Comparison of ENCODE assay signal across 29 mouse cellular contexts in genomic region chr16:15260069-15260468, GRCm38 (mm10). TPM values are rescaled to one million over a fixed set of nuclear protein-coding genes. Genes with fewer than 3 reads are reported as not detected.
DNase-seq lines count a peak whose midpoint lies in the region; ATAC-seq and TF ChIP-seq lines count a peak whose summit lies in the region.
"Had no signal": no experiment of that assay in that cellular context is flagged by ENCODE, and none has a peak within 500 bp of the region (broad histone marks: within the 10 kb centered on the region; RNA-seq: fewer than 3 reads in every experiment).

No protein-coding gene starts in this region.

- H3K4me3 ChIP-seq in heart, postnatal 0 days (ENCODE audit: low read depth, low read length) = no peak overlapping the region
- no peak overlapping the region for H3K4me3 ChIP-seq in heart, embryonic 12.5 days
- H3K4me3 ChIP-seq in kidney, embryonic 16.5 days (ENCODE audit: low read length) = no peak overlapping the region
- no peak overlapping the region for H3K4me3 ChIP-seq in stomach, embryonic 16.5 days (replicated peaks; ENCODE audit: low read length)
- H3K4me3 ChIP-seq in liver, embryonic 11.5 days (ENCODE audit: low read depth, low read length) = no peak overlapping the region
- H3K4me3 ChIP-seq: forebrain, embryonic 10.5 days; heart, embryonic 13.5 days; hindbrain, embryonic 13.5 days; liver, embryonic 12.5 days; midbrain, embryonic 10.5 days had no signal

- no peak overlapping the region for H3K9ac ChIP-seq in heart, postnatal 0 days (replicated peaks; ENCODE audit: low read depth, low read length)
- H3K9ac ChIP-seq in heart, embryonic 12.5 days = no peak overlapping the region
- H3K9ac ChIP-seq in kidney, embryonic 16.5 days (replicated peaks; ENCODE audit: low read length) = no peak overlapping the region
- no peak overlapping the region for H3K9ac ChIP-seq in stomach, embryonic 16.5 days (ENCODE audit: low read length)
- no peak overlapping the region for H3K9ac ChIP-seq in liver, embryonic 11.5 days (ENCODE audit: low read depth, low read length)
- H3K9ac ChIP-seq: forebrain, postnatal 0 days; heart, embryonic 13.5 days; hindbrain, embryonic 13.5 days; liver, embryonic 12.5 days had no signal

- H3K36me3 ChIP-seq in heart, postnatal 0 days (replicated peaks; ENCODE audit: control insufficient read depth, insufficient read depth, low read length) = no peaks in the 10 kb centered on the region
- H3K36me3 ChIP-seq in heart, embryonic 12.5 days = no peaks in the 10 kb centered on the region
- H3K36me3 ChIP-seq in kidney, embryonic 16.5 days (ENCODE audit: insufficient read depth, low read length) = no peaks in the 10 kb centered on the region
- H3K36me3 ChIP-seq in stomach, embryonic 16.5 days (ENCODE audit: control insufficient read depth, insufficient read depth, low read length) = no peaks in the 10 kb centered on the region
- H3K36me3 ChIP-seq in liver, embryonic 11.5 days (ENCODE audit: control insufficient read depth, insufficient read depth, low read length) = no peaks in the 10 kb centered on the region
- H3K36me3 ChIP-seq: forebrain, embryonic 10.5 days; heart, embryonic 13.5 days; hindbrain, embryonic 13.5 days; liver, embryonic 12.5 days; midbrain, embryonic 10.5 days had no signal

- peak; percentile 14 for DNase-seq in heart, postnatal 0 days (ENCODE audit: low spot score)
- no peak for DNase-seq in kidney, adult 9 months
- peak; percentile 16 for DNase-seq in lung, postnatal 10 days
- DNase-seq in lung, postnatal 36 days = no peak
- DNase-seq in liver, embryonic 11.5 days (ENCODE audit: low spot score) = no peak
- DNase-seq: adrenal gland, postnatal 36 days; B cell, adult 2 months; cerebellum, adult 11-12 months; cerebellum, postnatal 14 days; forebrain, postnatal 0 days; gastrocnemius, postnatal 36 days; right cerebral cortex, postnatal 14 days; spleen, adult 18-20 months; thymus, postnatal 14 days had no signal

- H3K4me1 ChIP-seq in heart, postnatal 0 days (ENCODE audit: control insufficient read depth, insufficient read depth) = no peaks in the 10 kb centered on the region
- no peaks in the 10 kb centered on the region for H3K4me1 ChIP-seq in heart, embryonic 12.5 days (replicated peaks)
- peaks cover 12% of the 10 kb centered on the region for H3K4me1 ChIP-seq in kidney, embryonic 16.5 days (ENCODE audit: insufficient read depth, low read length)
- H3K4me1 ChIP-seq in stomach, embryonic 16.5 days (ENCODE audit: control insufficient read depth, insufficient read depth, low read length) = peaks cover 2% of the 10 kb centered on the region; the same call in 1 of the 2 replicates
- no peaks in the 10 kb centered on the region for H3K4me1 ChIP-seq in liver, embryonic 11.5 days (replicated peaks; ENCODE audit: control insufficient read depth, insufficient read depth, low read length)
- H3K4me1 ChIP-seq: forebrain, embryonic 10.5 days; hindbrain, embryonic 13.5 days; liver, embryonic 12.5 days; midbrain, embryonic 10.5 days had no signal

- no peaks in the 10 kb centered on the region for H3K9me3 ChIP-seq in heart, postnatal 0 days (replicated peaks; ENCODE audit: control insufficient read depth, low read length)
- H3K9me3 ChIP-seq in heart, embryonic 12.5 days (replicated peaks) = no peaks in the 10 kb centered on the region
- no peaks in the 10 kb centered on the region for H3K9me3 ChIP-seq in kidney, embryonic 16.5 days (ENCODE audit: low read length)
- no peaks in the 10 kb centered on the region for H3K9me3 ChIP-seq in stomach, embryonic 16.5 days (replicated peaks; ENCODE audit: control insufficient read depth, low read length)
- no peaks in the 10 kb centered on the region for H3K9me3 ChIP-seq in liver, embryonic 11.5 days (ENCODE audit: control insufficient read depth, low read length)
- H3K9me3 ChIP-seq: forebrain, embryonic 10.5 days; heart, embryonic 13.5 days; hindbrain, embryonic 13.5 days; liver, embryonic 12.5 days had no signal

- H3K4me2 ChIP-seq in heart, postnatal 0 days (ENCODE audit: low read depth, low read length) = no peak overlapping the region
- H3K4me2 ChIP-seq in heart, embryonic 12.5 days = no peak overlapping the region
- H3K4me2 ChIP-seq in kidney, embryonic 16.5 days (replicated peaks; ENCODE audit: low read depth, low read length) = no peak overlapping the region
- no peak overlapping the region for H3K4me2 ChIP-seq in stomach, embryonic 16.5 days (ENCODE audit: low read depth, low read length)
- H3K4me2 ChIP-seq in liver, embryonic 11.5 days = no peak overlapping the region
- H3K4me2 ChIP-seq: heart, embryonic 13.5 days; hindbrain, embryonic 13.5 days; liver, embryonic 12.5 days had no signal

- WGBS in heart, postnatal 0 days = 54% methylated on average over 4 of the region's 4 CpGs
- WGBS in heart, embryonic 12.5 days = 67% methylated on average over 4 of the region's 4 CpGs
- 38% methylated on average over 4 of the region's 4 CpGs for WGBS in kidney, embryonic 16.5 days
- WGBS in stomach, embryonic 16.5 days = 47% methylated on average over 4 of the region's 4 CpGs
- 72% methylated on average over 4 of the region's 4 CpGs for WGBS in liver, embryonic 11.5 days

- TF ChIP-seq EP300 in heart, postnatal 0 days (IDR thresholded peaks at IDR 0.05; ENCODE audit: low read depth) = no peak

- no peaks in the 10 kb centered on the region for H3K27me3 ChIP-seq in heart, postnatal 0 days (ENCODE audit: control insufficient read depth, insufficient read depth, low read length)
- no peaks in the 10 kb centered on the region for H3K27me3 ChIP-seq in heart, embryonic 12.5 days (replicated peaks)
- no peaks in the 10 kb centered on the region for H3K27me3 ChIP-seq in kidney, embryonic 16.5 days (ENCODE audit: insufficient read depth, low read length)
- H3K27me3 ChIP-seq in stomach, embryonic 16.5 days (ENCODE audit: control insufficient read depth, insufficient read depth, low read length) = no peaks in the 10 kb centered on the region
- no peaks in the 10 kb centered on the region for H3K27me3 ChIP-seq in liver, embryonic 11.5 days (replicated peaks; ENCODE audit: control insufficient read depth, insufficient read depth, low read length)
- H3K27me3 ChIP-seq: heart, embryonic 13.5 days; hindbrain, embryonic 13.5 days; liver, embryonic 12.5 days had no signal

- no peak overlapping the region for H3K27ac ChIP-seq in heart, postnatal 0 days (ENCODE audit: low read depth)
- H3K27ac ChIP-seq in heart, embryonic 12.5 days (ENCODE audit: poor library complexity, severe bottlenecking) = no peak overlapping the region
- peak overlapping the region; percentile 58 for H3K27ac ChIP-seq in kidney, embryonic 16.5 days (ENCODE audit: low read length)
- peak overlapping the region; percentile 48 for H3K27ac ChIP-seq in stomach, embryonic 16.5 days (ENCODE audit: low read length)
- H3K27ac ChIP-seq in liver, embryonic 11.5 days (ENCODE audit: low read depth, low read length) = no peak overlapping the region
- H3K27ac ChIP-seq: forebrain, embryonic 10.5 days; heart, embryonic 13.5 days; hindbrain, embryonic 13.5 days; liver, embryonic 12.5 days; macrophage; midbrain, embryonic 10.5 days had no signal

- no peak for TF ChIP-seq CTCF in heart, postnatal 0 days (IDR thresholded peaks at IDR 0.05; ENCODE audit: low read depth)

- ATAC-seq in heart, postnatal 0 days (ENCODE audit: insufficient read depth, low read depth) = no peak
- ATAC-seq in heart, embryonic 12.5 days (ENCODE audit: insufficient number of reproducible peaks, low FRiP score) = no peak
- ATAC-seq in kidney, embryonic 16.5 days (ENCODE audit: low FRiP score, low TSS enrichment) = 0 out of 2 replicates have a peak, but pooled peaks have one; percentile 16
- ATAC-seq in stomach, embryonic 16.5 days (ENCODE audit: insufficient read depth, low FRiP score) = no peak
- no peak for ATAC-seq in liver, embryonic 11.5 days (replicated peaks; ENCODE audit: low FRiP score)
- ATAC-seq: forebrain, postnatal 0 days; inflammation-experienced regulatory T-cells, adult 6 months; liver, embryonic 12.5 days had no signal

RNA-seq across cellular contexts. Expression of gene Gm21897, which starts 57.2 kb away (rescaled TPM):
- total RNA-seq in heart, postnatal 0 days (2014; rRNA removed; ENCODE audit: low replicate concordance) = not detected in 2 replicates
- not detected in 2 replicates for polyA plus RNA-seq in heart, postnatal 0 days (2015; fragmentation: Nextera tagmentation; extraction: Ambion mirVana)
- not detected in 2 replicates for polyA plus RNA-seq in heart, embryonic 12.5 days (2016; fragmentation: Nextera tagmentation; extraction: Ambion mirVana)
- not detected in 2 replicates for polyA plus RNA-seq in kidney, embryonic 16.5 days (2015; fragmentation: Nextera tagmentation; extraction: Ambion mirVana)
- polyA plus RNA-seq in stomach, embryonic 16.5 days (2015; fragmentation: Nextera tagmentation; extraction: Ambion mirVana) = not detected in 2 replicates
- polyA plus RNA-seq in liver, embryonic 11.5 days (2014; fragmentation: Nextera tagmentation; extraction: Ambion mirVana) = not detected in 2 replicates
- total RNA-seq: adrenal gland, postnatal 36 days; forebrain, postnatal 0 days; gastrocnemius, postnatal 36 days; layer of hippocampus, adult 18-20 months; layer of hippocampus, postnatal 25 days; left cerebral cortex, postnatal 10 days; midbrain, postnatal 0 days; neutrophil, adult 5-6 weeks had no signal
- polyA plus RNA-seq: forebrain, embryonic 10.5 days; forebrain, postnatal 0 days; heart, embryonic 13.5 days; hindbrain, embryonic 13.5 days; inflammation-experienced regulatory T-cells, adult 6 months; liver, embryonic 12.5 days; midbrain, embryonic 10.5 days; midbrain, postnatal 0 days had no signal

Comparison
In these comparisons a context has a peak if more than half of its experiments do, and no peak if none do; other contexts are left out.
1. DNase-seq: peak in heart, postnatal 0 days (single experiment) and lung, postnatal 10 days (single experiment); none in kidney, adult 9 months (single experiment), lung, postnatal 36 days (single experiment) and liver, embryonic 11.5 days (single experiment).
2. H3K27ac ChIP-seq: peak in kidney, embryonic 16.5 days (single experiment) and stomach, embryonic 16.5 days (single experiment); none in heart, postnatal 0 days (single experiment), heart, embryonic 12.5 days (single experiment) and liver, embryonic 11.5 days (single experiment).